9 mouse cellular contexts compared by ENCODE assay signal in genomic region chr2:157075685-157076084, GRCm38 (mm10). TPM values are rescaled to one million over a fixed set of nuclear protein-coding genes. Genes with fewer than 3 reads are reported as not detected.
DNase-seq lines count a peak whose midpoint lies in the region; ATAC-seq and TF ChIP-seq lines count a peak whose summit lies in the region.
"Had no signal": no experiment of that assay in that cellular context is flagged by ENCODE, and none has a peak within 500 bp of the region (broad histone marks: within the 10 kb centered on the region; RNA-seq: fewer than 3 reads in every experiment).

No protein-coding gene starts in this region.

- 52% methylated on average over 3 of the region's 3 CpGs for WGBS in heart, embryonic 11.5 days (ENCODE audit: insufficient replicate concordance)
- WGBS in kidney, embryonic 16.5 days, result 30% methylated on average over 3 of the region's 3 CpGs

- no peak overlapping the region for H3ac ChIP-seq in myocyte (ENCODE audit: control insufficient read depth, insufficient read length)

- peak; percentile 73 for DNase-seq in adipocyte (ENCODE audit: low spot score)
- DNase-seq in cerebellum, adult 18-20 months, result peak; percentile 81 to 85
- no peak for DNase-seq in testis, postnatal 10 days (ENCODE audit: low spot score)
- DNase-seq in gastrocnemius, adult 8-10 months (ENCODE audit: low spot score in 2 of 2), result no peak

- TF ChIP-seq POLR2A in myocyte (IDR thresholded peaks at IDR 0.05; ENCODE audit: insufficient read length, low read depth), result no peak

- no peaks in the 10 kb centered on the region; the same call in 1 of the 2 replicates for H3K36me3 ChIP-seq in heart, embryonic 11.5 days (ENCODE audit: control insufficient read depth, insufficient read depth, low read length)
- H3K36me3 ChIP-seq in kidney, embryonic 16.5 days (ENCODE audit: insufficient read depth, low read length), result peaks cover 12% of the 10 kb centered on the region; the same call in 1 of the 2 replicates
- no peaks in the 10 kb centered on the region for H3K36me3 ChIP-seq in myocyte (ENCODE audit: control insufficient read depth, insufficient read depth)

- peak overlapping the region; percentile 92 for H3K4me2 ChIP-seq in heart, embryonic 11.5 days
- H3K4me2 ChIP-seq in kidney, embryonic 16.5 days (replicated peaks; ENCODE audit: low read depth, low read length), result peak overlapping the region; percentile 93
- H3K4me2 ChIP-seq in myocyte (ENCODE audit: low read depth), result peak overlapping the region; percentile 81

- H3K9ac ChIP-seq in heart, embryonic 11.5 days (ENCODE audit: low read depth, low read length), result peak overlapping the region; percentile 12; the same call in 1 of the 2 replicates
- H3K9ac ChIP-seq in kidney, embryonic 16.5 days (replicated peaks; ENCODE audit: low read length), result peak overlapping the region; percentile 51
- H3K9ac ChIP-seq: liver, embryonic 14.5 days had no signal

- H3K4me1 ChIP-seq in heart, embryonic 11.5 days (ENCODE audit: control insufficient read depth, insufficient read depth, low read length), result peaks cover 76% of the 10 kb centered on the region
- H3K4me1 ChIP-seq in kidney, embryonic 16.5 days (ENCODE audit: insufficient read depth, low read length), result peaks cover 75% of the 10 kb centered on the region

- peak overlapping the region; percentile 16; the same call in 1 of the 2 replicates for H3K27ac ChIP-seq in heart, embryonic 11.5 days (ENCODE audit: low read depth, low read length)
- peak overlapping the region; percentile 72 for H3K27ac ChIP-seq in kidney, embryonic 16.5 days (ENCODE audit: low read length)
- H3K27ac ChIP-seq: liver, embryonic 14.5 days had no signal

- no peaks in the 10 kb centered on the region for H3K9me3 ChIP-seq in heart, embryonic 11.5 days (replicated peaks; ENCODE audit: control insufficient read depth, low read length)
- no peaks in the 10 kb centered on the region for H3K9me3 ChIP-seq in kidney, embryonic 16.5 days (ENCODE audit: low read length)

- H3K4me3 ChIP-seq in heart, embryonic 11.5 days (ENCODE audit: low read depth, low read length), result no peak overlapping the region
- peak overlapping the region; percentile 10; the same call in 1 of the 2 replicates for H3K4me3 ChIP-seq in kidney, embryonic 16.5 days (ENCODE audit: low read length)
- no peak overlapping the region for H3K4me3 ChIP-seq in myocyte

- H3K79me2 ChIP-seq in myocyte (ENCODE audit: control insufficient read depth, insufficient read depth), result peaks cover 72% of the 10 kb centered on the region

- no peaks in the 10 kb centered on the region for H3K27me3 ChIP-seq in heart, embryonic 11.5 days (ENCODE audit: control insufficient read depth, insufficient read depth, low read length)
- no peaks in the 10 kb centered on the region for H3K27me3 ChIP-seq in kidney, embryonic 16.5 days (ENCODE audit: insufficient read depth, low read length)
- H3K27me3 ChIP-seq in myocyte (ENCODE audit: control insufficient read depth, insufficient read depth, insufficient read length), result no peaks in the 10 kb centered on the region

- ATAC-seq in heart, embryonic 11.5 days (replicated peaks; ENCODE audit: insufficient number of reproducible peaks, low FRiP score, low TSS enrichment), result no peak
- no peak for ATAC-seq in kidney, embryonic 16.5 days (ENCODE audit: low FRiP score, low TSS enrichment)

TF ChIP-seq in myocyte, 11 proteins besides CTCF, POLR2A, EP300 and RAD21:
- TF ChIP-seq MAX (IDR thresholded peaks at IDR 0.05; ENCODE audit: low read depth) (no peak), MYOD1 (IDR thresholded peaks at IDR 0.05; ENCODE audit: control insufficient read depth in 1 of 3, insufficient read length in 2 of 3, low read depth in 2 of 3) (no peak), MYOG (IDR thresholded peaks at IDR 0.05; ENCODE audit: control insufficient read depth in 1 of 3, insufficient read depth in 1 of 3, insufficient read length in 2 of 3, low read depth in 2 of 3) (no peak), TCF3 (IDR thresholded peaks at IDR 0.05; ENCODE audit: insufficient read length, low read depth) (no peak), REST (IDR thresholded peaks at IDR 0.05; ENCODE audit: insufficient read depth, insufficient read length) (no peak), SRF (IDR thresholded peaks at IDR 0.05; ENCODE audit: control insufficient read depth, insufficient read length, low read depth) (no peak), TCF12 (IDR thresholded peaks at IDR 0.05; ENCODE audit: insufficient read depth, poor library complexity, severe bottlenecking) (no peak), E2F4 (IDR thresholded peaks at IDR 0.05; ENCODE audit: insufficient read depth) (no peak), USF1 (IDR thresholded peaks at IDR 0.05; ENCODE audit: low read depth) (no peak), CEBPB (IDR thresholded peaks at IDR 0.05; ENCODE audit: insufficient read depth, poor library complexity, severe bottlenecking) (no peak), POLR2AphosphoS2 (IDR thresholded peaks at IDR 0.05; ENCODE audit: insufficient read length, low read depth) (no peak)

RNA-seq across cellular contexts. Expression of gene Soga1, which starts 3.4 kb away (rescaled TPM):
- polyA plus RNA-seq in heart, embryonic 11.5 days (2014; fragmentation: Nextera tagmentation; extraction: Ambion mirVana), result 3.4 and 3.6 TPM in 2 replicates
- polyA plus RNA-seq in kidney, embryonic 16.5 days (2015; fragmentation: Nextera tagmentation; extraction: Ambion mirVana), result 2.5 and 3.6 TPM in 2 replicates
- 11.9 TPM for polyA plus RNA-seq in myocyte (2012; fragmentation: generic; extraction: Trizol)
- 1 to 10 TPM; 1.7 to 3.5 (median 2.3) TPM for total RNA-seq in gastrocnemius, adult 8-10 months (2022)

RNA-seq across cellular contexts. Expression of gene Tldc2, which starts 11.2 kb away (rescaled TPM):
- polyA plus RNA-seq in heart, embryonic 11.5 days (2014; fragmentation: Nextera tagmentation; extraction: Ambion mirVana), result 0.26 TPM in 1 of 2 replicates, not detected in the other
- 0.53 and 0.71 TPM in 2 replicates for polyA plus RNA-seq in kidney, embryonic 16.5 days (2015; fragmentation: Nextera tagmentation; extraction: Ambion mirVana)
- polyA plus RNA-seq in myocyte (2012; fragmentation: generic; extraction: Trizol), result not detected
- total RNA-seq in gastrocnemius, adult 8-10 months (2022), result not detected
- total RNA-seq: adrenal gland, postnatal 36 days had no signal
- polyA plus RNA-seq: liver, embryonic 14.5 days had no signal

RNA-seq across cellular contexts. Expression of gene Samhd1, which starts 59.4 kb away (rescaled TPM):
- 20.7 and 26.4 TPM in 2 replicates for polyA plus RNA-seq in heart, embryonic 11.5 days (2014; fragmentation: Nextera tagmentation; extraction: Ambion mirVana)
- polyA plus RNA-seq in kidney, embryonic 16.5 days (2015; fragmentation: Nextera tagmentation; extraction: Ambion mirVana), result 25.9 and 27.1 TPM in 2 replicates
- polyA plus RNA-seq in myocyte (2012; fragmentation: generic; extraction: Trizol), result 14.0 TPM
- total RNA-seq in gastrocnemius, adult 8-10 months (2022), result 10 to 100 TPM; 12.6 to 17.7 (median 13.2) TPM

Comparison
In these comparisons a context has a peak if more than half of its experiments do, and no peak if none do; other contexts are left out.
1. DNase-seq: peak in adipocyte (single experiment) and cerebellum, adult 18-20 months (2 of 2); none in testis, postnatal 10 days (single experiment) and gastrocnemius, adult 8-10 months (0 of 2).
2. Peak in every context shown above with its lines, with median percentiles within 50 percentile points of each other: H3K4me2 ChIP-seq.